Mouse (Mus musculus): Measurements from ENCODE around the gene Spem2. TPM values are rescaled to one million over a fixed set of nuclear protein-coding genes. Genes with fewer than 3 reads are reported as not detected.

The Spem2 gene
- polyA plus RNA-seq, 1 experiment from 2014 or later, result not detected

- Histone ChIP-seq H3K9ac (ENCODE audit: low read length) (no peak overlapping the region), H3K4me3 (ENCODE audit: low read depth, low read length) (no peak overlapping the region), H3K27me3 (ENCODE audit: control insufficient read depth, insufficient read depth, low read length) (no peaks in the 10 kb centered on the region), H3K9me3 (ENCODE audit: control insufficient read depth, low read length) (no peaks in the 10 kb centered on the region), H3K4me1 (ENCODE audit: control insufficient read depth, insufficient read depth, low read length) (no peaks in the 10 kb centered on the region), H3K36me3 (ENCODE audit: control insufficient read depth, insufficient read depth, low read length) (no peaks in the 10 kb centered on the region), H3K27ac (ENCODE audit: low read depth, low read length) (no peak overlapping the region), H3K4me2 (ENCODE audit: low read depth) (no peak overlapping the region)
- no peak for DNase-seq (ENCODE audit: low spot score)
- ATAC-seq (ENCODE audit: insufficient read depth, low FRiP score, low TSS enrichment), result no peak
- WGBS, result 40% methylated on average over 15 of the region's 15 CpGs
Measured at GRCm38 (mm10) chr11:69784793-69785272, 33.4 kb downstream of the Spem2 start.

GRCm38 (mm10) chr11:69781828-69782227 lies 36.4 kb downstream of the Spem2 start:
- ATAC-seq (ENCODE audit: insufficient read depth, low FRiP score, low TSS enrichment) (no peak), DNase-seq (ENCODE audit: low spot score) (no peak)
- WGBS, result 31% methylated on average over 4 of the region's 4 CpGs
- Histone ChIP-seq H3K9me3 (ENCODE audit: control insufficient read depth, low read length) (no peaks in the 10 kb centered on the region), H3K4me1 (ENCODE audit: control insufficient read depth, insufficient read depth, low read length) (no peaks in the 10 kb centered on the region; the same call in 1 of the 2 replicates), H3K27me3 (ENCODE audit: control insufficient read depth, insufficient read depth, low read length) (peaks cover 10% of the 10 kb centered on the region; the same call in 1 of the 2 replicates), H3K36me3 (ENCODE audit: control insufficient read depth, insufficient read depth, low read length) (no peaks in the 10 kb centered on the region), H3K4me3 (ENCODE audit: low read depth, low read length) (no peak overlapping the region), H3K4me2 (ENCODE audit: low read depth) (no peak overlapping the region), H3K9ac (ENCODE audit: low read length) (no peak overlapping the region), H3K27ac (ENCODE audit: low read depth, low read length) (no peak overlapping the region)

- Histone ChIP-seq H3K9ac (ENCODE audit: low read length) (no peak overlapping the region), H3K4me2 (ENCODE audit: low read depth) (no peak overlapping the region), H3K36me3 (ENCODE audit: control insufficient read depth, insufficient read depth, low read length) (no peaks in the 10 kb centered on the region), H3K27ac (ENCODE audit: low read depth, low read length) (no peak overlapping the region), H3K27me3 (ENCODE audit: control insufficient read depth, insufficient read depth, low read length) (peaks cover 10% of the 10 kb centered on the region; the same call in 1 of the 2 replicates), H3K4me1 (ENCODE audit: control insufficient read depth, insufficient read depth, low read length) (no peaks in the 10 kb centered on the region; the same call in 1 of the 2 replicates), H3K9me3 (ENCODE audit: control insufficient read depth, low read length) (no peaks in the 10 kb centered on the region), H3K4me3 (ENCODE audit: low read depth, low read length) (no peak overlapping the region)
- no peak for DNase-seq (ENCODE audit: low spot score)
- no peak for ATAC-seq (ENCODE audit: insufficient read depth, low FRiP score, low TSS enrichment)
- 52% methylated on average over 7 of the region's 7 CpGs for WGBS
Measured at GRCm38 (mm10) chr11:69778985-69779384, 39.3 kb downstream of the Spem2 start.

GRCm38 (mm10) chr11:69778258-69778982 lies 39.8 kb downstream of the Spem2 start:
- Histone ChIP-seq H3K36me3 (ENCODE audit: control insufficient read depth, insufficient read depth, low read length) (no peaks in the 10 kb centered on the region), H3K4me3 (ENCODE audit: low read depth, low read length) (no peak overlapping the region), H3K4me2 (ENCODE audit: low read depth) (no peak overlapping the region), H3K9me3 (ENCODE audit: control insufficient read depth, low read length) (no peaks in the 10 kb centered on the region), H3K9ac (ENCODE audit: low read length) (no peak overlapping the region; the same call in 1 of the 2 replicates), H3K4me1 (ENCODE audit: control insufficient read depth, insufficient read depth, low read length) (no peaks in the 10 kb centered on the region; the same call in 1 of the 2 replicates), H3K27ac (ENCODE audit: low read depth, low read length) (no peak overlapping the region), H3K27me3 (ENCODE audit: control insufficient read depth, insufficient read depth, low read length) (peaks cover 10% of the 10 kb centered on the region; the same call in 1 of the 2 replicates)
- 70% methylated on average over 23 of the region's 23 CpGs for WGBS
- ATAC-seq (ENCODE audit: insufficient read depth, low FRiP score, low TSS enrichment), result no peak
- DNase-seq (ENCODE audit: low spot score), result no peak

GRCm38 (mm10) chr11:69777504-69778257 lies 40.6 kb downstream of the Spem2 start:
- Histone ChIP-seq H3K36me3 (ENCODE audit: control insufficient read depth, insufficient read depth, low read length) (no peaks in the 10 kb centered on the region), H3K9ac (ENCODE audit: low read length) (no peak overlapping the region; the same call in 1 of the 2 replicates), H3K4me1 (ENCODE audit: control insufficient read depth, insufficient read depth, low read length) (no peaks in the 10 kb centered on the region; the same call in 1 of the 2 replicates), H3K27me3 (ENCODE audit: control insufficient read depth, insufficient read depth, low read length) (peaks cover 10% of the 10 kb centered on the region; the same call in 1 of the 2 replicates), H3K27ac (ENCODE audit: low read depth, low read length) (no peak overlapping the region), H3K9me3 (ENCODE audit: control insufficient read depth, low read length) (no peaks in the 10 kb centered on the region), H3K4me3 (ENCODE audit: low read depth, low read length) (no peak overlapping the region), H3K4me2 (ENCODE audit: low read depth) (no peak overlapping the region)
- 69% methylated on average over 26 of the region's 26 CpGs for WGBS
- no peak for DNase-seq (ENCODE audit: low spot score)
- ATAC-seq (ENCODE audit: insufficient read depth, low FRiP score, low TSS enrichment), result no peak

- Histone ChIP-seq H3K4me2 (ENCODE audit: low read depth) (no peak overlapping the region), H3K9ac (ENCODE audit: low read length) (no peak overlapping the region), H3K9me3 (ENCODE audit: control insufficient read depth, low read length) (no peaks in the 10 kb centered on the region), H3K36me3 (ENCODE audit: control insufficient read depth, insufficient read depth, low read length) (no peaks in the 10 kb centered on the region), H3K27ac (ENCODE audit: low read depth, low read length) (no peak overlapping the region), H3K27me3 (ENCODE audit: control insufficient read depth, insufficient read depth, low read length) (peaks cover 10% of the 10 kb centered on the region; the same call in 1 of the 2 replicates), H3K4me3 (ENCODE audit: low read depth, low read length) (no peak overlapping the region), H3K4me1 (ENCODE audit: control insufficient read depth, insufficient read depth, low read length) (no peaks in the 10 kb centered on the region; the same call in 1 of the 2 replicates)
- ATAC-seq (ENCODE audit: insufficient read depth, low FRiP score, low TSS enrichment) (no peak), DNase-seq (ENCODE audit: low spot score) (no peak)
- 85% methylated on average over 20 of the region's 20 CpGs for WGBS
Measured at GRCm38 (mm10) chr11:69776488-69776887, 41.8 kb downstream of the Spem2 start.

- Histone ChIP-seq H3K27ac (ENCODE audit: low read depth, low read length) (no peak overlapping the region), H3K4me2 (ENCODE audit: low read depth) (no peak overlapping the region), H3K9ac (ENCODE audit: low read length) (no peak overlapping the region), H3K9me3 (ENCODE audit: control insufficient read depth, low read length) (no peaks in the 10 kb centered on the region), H3K4me3 (ENCODE audit: low read depth, low read length) (no peak overlapping the region), H3K36me3 (ENCODE audit: control insufficient read depth, insufficient read depth, low read length) (no peaks in the 10 kb centered on the region), H3K27me3 (ENCODE audit: control insufficient read depth, insufficient read depth, low read length) (peaks cover 10% of the 10 kb centered on the region; the same call in 1 of the 2 replicates), H3K4me1 (ENCODE audit: control insufficient read depth, insufficient read depth, low read length) (no peaks in the 10 kb centered on the region; the same call in 1 of the 2 replicates)
- DNase-seq (ENCODE audit: low spot score), result no peak
- WGBS, result 61% methylated on average over 10 of the region's 10 CpGs
- ATAC-seq (ENCODE audit: insufficient read depth, low FRiP score, low TSS enrichment), result no peak
Measured at GRCm38 (mm10) chr11:69775716-69776115, 42.5 kb downstream of the Spem2 start.

- ATAC-seq (ENCODE audit: insufficient read depth, low FRiP score, low TSS enrichment), result no peak
- Histone ChIP-seq H3K4me3 (ENCODE audit: low read depth, low read length) (no peak overlapping the region), H3K27ac (ENCODE audit: low read depth, low read length) (no peak overlapping the region), H3K4me1 (ENCODE audit: control insufficient read depth, insufficient read depth, low read length) (no peaks in the 10 kb centered on the region; the same call in 1 of the 2 replicates), H3K4me2 (ENCODE audit: low read depth) (no peak overlapping the region), H3K9me3 (ENCODE audit: control insufficient read depth, low read length) (no peaks in the 10 kb centered on the region), H3K27me3 (ENCODE audit: control insufficient read depth, insufficient read depth, low read length) (peaks cover 10% of the 10 kb centered on the region; the same call in 1 of the 2 replicates), H3K36me3 (ENCODE audit: control insufficient read depth, insufficient read depth, low read length) (no peaks in the 10 kb centered on the region), H3K9ac (ENCODE audit: low read length) (no peak overlapping the region)
- WGBS, result 60% methylated on average over 5 of the region's 5 CpGs
- DNase-seq (ENCODE audit: low spot score), result no peak
Measured at GRCm38 (mm10) chr11:69774961-69775360, 43.3 kb downstream of the Spem2 start.
